Mouse (Mus musculus) bone marrow macrophage, adult 2 months (primary cell): ENCODE measurements around the gene Irf2. TPM values are rescaled to one million over a fixed set of nuclear protein-coding genes. Genes with fewer than 3 reads are reported as not detected.

Experiments used
- H3K27ac ChIP-seq: 2 replicates; pipeline ENCODE4 v1.5.1; 2012; ENCODE audit warnings: low read depth, low read length; ENCODE audit not compliant: insufficient read depth
- H3K4me1 ChIP-seq: 2 replicates; pipeline ENCODE4 v1.6.1; 2012; ENCODE audit warnings: low read length; ENCODE audit not compliant: control insufficient read depth, insufficient read depth
- H3K4me3 ChIP-seq: 2 replicates; pipeline ENCODE4 v1.5.1; 2012; ENCODE audit warnings: mild to moderate bottlenecking, low read length, moderate library complexity; ENCODE audit not compliant: insufficient read depth
- CTCF ChIP-seq: IDR thresholded peaks from 2 replicates; pipeline ENCODE4 v1.5.1; 2012; ENCODE audit warnings: low read depth, mild to moderate bottlenecking, low read length, moderate library complexity
- POLR2A ChIP-seq: IDR thresholded peaks from 2 replicates; pipeline ENCODE4 v1.6.1; 2012; ENCODE audit warnings: mild to moderate bottlenecking, low read depth, low read length, borderline replicate concordance
- polyA plus RNA-seq: library from polyadenylated mRNA; stranded (reverse); fragments of >200 nt; gene quantifications from 2 replicates; pipeline ENCODE4 v1.2.4, GENCODE M21; 2012; ENCODE audit not compliant: missing spikeins, insufficient read depth, insufficient read length

Gene Irf2
- 107 and 110 TPM in 2 replicates for polyA plus RNA-seq

DNA sequence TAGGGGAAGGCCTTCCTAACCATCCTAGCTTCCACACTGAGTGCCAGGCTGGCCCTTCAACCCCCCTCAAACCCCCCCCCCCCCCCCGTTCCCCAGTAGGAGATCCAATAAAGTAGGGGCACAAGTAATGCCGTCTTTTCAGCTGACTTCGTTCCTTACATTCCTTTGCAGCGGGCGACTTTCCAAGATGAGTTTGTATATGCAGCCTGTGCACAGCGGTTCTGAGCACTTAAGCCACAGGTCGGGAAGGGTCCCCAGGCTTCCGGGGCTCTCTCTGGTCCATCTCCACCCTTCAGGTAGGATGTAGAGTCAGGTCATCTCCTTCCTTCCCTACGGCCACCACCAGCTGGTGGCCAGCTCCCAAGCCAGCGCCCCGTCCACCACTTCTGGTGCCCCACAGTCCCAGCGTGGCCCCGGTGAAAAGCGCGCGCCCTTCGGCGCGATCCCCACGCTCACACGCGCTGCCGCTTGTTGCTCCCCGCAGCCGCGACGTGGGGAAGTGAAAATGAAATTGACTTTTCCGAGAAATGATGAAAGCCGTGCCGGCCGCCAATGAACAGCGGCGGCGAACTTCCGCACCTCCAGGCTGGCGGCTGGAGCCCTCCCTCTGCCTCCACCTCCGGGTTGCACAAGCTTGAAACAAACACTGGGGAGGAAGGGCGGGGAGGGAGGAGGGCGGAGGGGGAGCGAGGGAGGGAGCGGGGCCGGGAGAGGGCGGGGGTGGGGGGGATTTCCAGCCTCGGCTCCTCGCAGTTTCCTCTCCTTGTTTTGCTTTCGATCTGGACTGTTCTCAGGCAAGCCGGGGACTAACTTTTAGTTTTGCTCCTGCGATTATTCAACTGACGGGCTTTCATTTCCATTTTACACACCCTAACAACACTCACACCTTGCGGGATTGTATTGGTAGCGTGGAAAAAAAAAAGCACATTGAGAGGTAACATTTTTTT, at the start of gene Irf2:
Irf2 (plus strand) TSS at position 730 of the 947 bp plus-strand sequence.
- no peak for TF ChIP-seq POLR2A
- TF ChIP-seq CTCF, result no peak
- peaks cover 14% of the 10 kb centered on the region for H3K4me1 ChIP-seq

GRCm38 (mm10) chr8:46690111-46690510, 49.4 kb upstream of the Irf2 start:
- TF ChIP-seq POLR2A (no peak), CTCF (no peak)
- Histone ChIP-seq H3K4me3 (no peak overlapping the region), H3K4me1 (peaks cover 4% of the 10 kb centered on the region), H3K27ac (no peak overlapping the region)

More for the DNA sequence above, at the start of gene Irf2:
- Histone ChIP-seq H3K27ac (peak within 1 kb of the TSS; percentile 89), H3K4me3 (peak within 1 kb of the TSS; percentile 99)

DNA sequence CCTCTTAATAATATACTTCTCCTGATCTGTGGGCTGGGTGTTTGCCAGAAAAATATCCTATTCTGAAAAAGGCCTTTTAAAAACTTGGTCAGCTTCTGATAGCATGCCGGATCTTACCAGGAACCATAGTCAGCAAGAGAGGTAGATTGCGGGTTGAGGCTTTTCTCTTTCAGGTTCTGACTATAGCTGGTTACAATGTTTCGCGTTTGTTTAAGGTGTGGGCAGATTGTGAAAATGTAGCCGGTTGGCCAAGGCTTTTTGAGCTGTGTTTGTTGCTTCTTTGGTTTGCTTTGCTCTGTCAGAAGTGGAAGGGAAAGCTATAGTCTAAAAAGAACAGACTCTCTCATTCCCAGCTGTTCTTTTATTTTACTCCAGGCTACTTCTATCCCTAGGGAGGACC, 49.0 kb upstream of the Irf2 start:
- TF ChIP-seq POLR2A, result no peak
- TF ChIP-seq CTCF, result no peak

GRCm38 (mm10) chr8:46691360-46691759, 48.2 kb upstream of the Irf2 start:
- no peak for TF ChIP-seq CTCF
- no peak for TF ChIP-seq POLR2A
- Histone ChIP-seq H3K4me1 (peaks cover 5% of the 10 kb centered on the region), H3K4me3 (no peak overlapping the region), H3K27ac (no peak overlapping the region)

More for the DNA sequence above, 49.0 kb upstream of the Irf2 start:
- H3K4me3 ChIP-seq, result no peak overlapping the region
- peaks cover 4% of the 10 kb centered on the region for H3K4me1 ChIP-seq
- no peak overlapping the region for H3K27ac ChIP-seq

- no peak for TF ChIP-seq CTCF
- no peak for TF ChIP-seq POLR2A
- Histone ChIP-seq H3K4me1 (peaks cover 6% of the 10 kb centered on the region), H3K27ac (no peak overlapping the region), H3K4me3 (no peak overlapping the region)
Observed at GRCm38 (mm10) chr8:46696256-46697041, 43.1 kb upstream of the Irf2 start.

DNA sequence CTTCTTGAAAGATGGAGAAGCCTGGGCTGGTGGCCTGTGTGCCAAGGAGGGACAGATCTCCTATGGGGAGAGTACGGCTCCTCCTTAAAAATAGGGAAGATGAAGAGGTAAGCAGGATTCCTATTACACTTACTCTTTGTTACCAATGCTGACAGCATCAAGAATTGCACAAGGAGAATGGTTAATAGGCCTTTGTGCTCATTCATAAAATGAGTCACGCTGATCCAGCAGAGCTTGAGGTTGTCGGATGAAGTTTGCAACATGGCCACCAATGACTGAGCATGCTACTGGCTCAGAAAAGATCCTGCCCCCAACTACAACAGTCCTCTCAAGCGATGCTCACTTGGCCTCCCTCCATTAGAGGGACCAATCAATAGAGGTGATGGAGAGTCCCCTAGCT, 42.0 kb upstream of the Irf2 start:
- Histone ChIP-seq H3K4me3 (no peak overlapping the region), H3K4me1 (peaks cover 6% of the 10 kb centered on the region), H3K27ac (no peak overlapping the region)
- TF ChIP-seq CTCF, result no peak
- no peak for TF ChIP-seq POLR2A

GRCm38 (mm10) chr8:46698162-46698561, 41.4 kb upstream of the Irf2 start:
- H3K4me3 ChIP-seq, result no peak overlapping the region
- TF ChIP-seq CTCF, result no peak
- no peak for TF ChIP-seq POLR2A

DNA sequence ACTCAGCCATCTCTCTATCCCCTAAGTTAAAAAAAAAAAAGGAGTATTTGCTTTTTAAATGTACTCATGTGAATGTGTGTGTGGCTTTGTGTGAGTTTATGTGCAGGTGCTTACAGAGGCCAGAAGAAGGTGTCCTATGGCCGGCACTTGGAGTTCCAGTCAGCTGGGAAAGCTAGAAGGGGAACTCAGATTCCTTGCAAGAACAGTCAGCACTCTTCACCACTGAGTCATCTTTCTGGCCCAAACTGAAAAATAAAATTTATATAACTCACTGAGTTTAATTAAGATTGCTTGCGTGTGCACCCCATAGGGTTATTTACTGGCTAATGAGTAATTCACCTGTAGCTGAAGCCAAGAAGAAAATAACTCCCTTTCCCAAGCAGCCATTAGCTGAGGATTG, 34.4 kb upstream of the Irf2 start:
- TF ChIP-seq CTCF (no peak), POLR2A (no peak)
- peaks cover 2% of the 10 kb centered on the region; the same call in 1 of the 2 replicates for H3K4me1 ChIP-seq

More at GRCm38 (mm10) chr8:46698162-46698561, 41.4 kb upstream of the Irf2 start:
- Histone ChIP-seq H3K4me1 (peaks cover 6% of the 10 kb centered on the region), H3K27ac (no peak overlapping the region)

DNA sequence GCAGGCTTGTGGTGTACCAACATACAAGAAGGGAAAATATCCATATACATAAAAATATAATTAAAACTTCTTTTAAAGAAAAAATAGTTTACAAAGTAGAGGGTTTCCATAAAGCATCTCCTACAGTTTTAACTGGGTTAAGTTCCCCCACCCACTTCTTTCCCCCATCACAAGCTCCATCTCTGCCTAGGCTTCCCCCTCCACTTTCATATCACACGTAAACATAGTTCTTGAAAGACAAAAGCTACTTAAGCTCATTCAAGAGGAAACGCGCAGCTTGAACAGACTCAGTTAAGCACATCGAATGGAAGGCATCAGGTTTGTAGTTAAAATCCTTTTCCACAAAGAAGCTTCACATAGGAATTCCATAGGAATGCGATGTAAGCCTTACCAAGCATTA, 32.8 kb upstream of the Irf2 start:
- H3K4me3 ChIP-seq, result no peak overlapping the region
- H3K4me1 ChIP-seq, result peaks cover 2% of the 10 kb centered on the region; the same call in 1 of the 2 replicates
- no peak for TF ChIP-seq CTCF
- TF ChIP-seq POLR2A, result no peak

More for the DNA sequence above, 34.4 kb upstream of the Irf2 start:
- no peak overlapping the region for H3K27ac ChIP-seq
- H3K4me3 ChIP-seq, result no peak overlapping the region

More for the DNA sequence above, 32.8 kb upstream of the Irf2 start:
- H3K27ac ChIP-seq, result no peak overlapping the region
